Mouse (Mus musculus) ZHBTc4 (cell line): ENCODE measurements at regions not wholly inside any gene's neighbourhood (a gene's known extent, or its start where the extent isn't known, plus 50 kb on each side); places are given as distances from the start of the nearest gene placed in this dataset.

Experiments
- DNase-seq: peaks from one replicate; pipeline ENCODE4 v3.0.0-alpha.2; 2011; ENCODE audit warnings: low read depth, low spot score

- DNase-seq: no peak
Measured at GRCm38 (mm10) chr4:7143676-7144075, 1095.2 kb downstream of the Car8 start.

- DNase-seq: no peak
Measured at GRCm38 (mm10) chr4:7142781-7143180, 1096.1 kb downstream of the Car8 start.

GRCm38 (mm10) chr4:7112159-7112558 is 1126.7 kb downstream of the Car8 start:
- DNase-seq: no peak

GRCm38 (mm10) chr4:7092957-7093356 is 1145.9 kb downstream of the Car8 start:
- no peak for DNase-seq

- DNase-seq: no peak
Measured at GRCm38 (mm10) chr4:7091201-7091814, 1147.5 kb downstream of the Car8 start.
